Mouse (Mus musculus): Measurements from ENCODE around the gene Aaed1. TPM values are rescaled to one million over a fixed set of nuclear protein-coding genes. Genes with fewer than 3 reads are reported as not detected.

The Aaed1 gene
- polyA plus RNA-seq, 1 experiment from 2014 or later: 60.9 TPM

DNA sequence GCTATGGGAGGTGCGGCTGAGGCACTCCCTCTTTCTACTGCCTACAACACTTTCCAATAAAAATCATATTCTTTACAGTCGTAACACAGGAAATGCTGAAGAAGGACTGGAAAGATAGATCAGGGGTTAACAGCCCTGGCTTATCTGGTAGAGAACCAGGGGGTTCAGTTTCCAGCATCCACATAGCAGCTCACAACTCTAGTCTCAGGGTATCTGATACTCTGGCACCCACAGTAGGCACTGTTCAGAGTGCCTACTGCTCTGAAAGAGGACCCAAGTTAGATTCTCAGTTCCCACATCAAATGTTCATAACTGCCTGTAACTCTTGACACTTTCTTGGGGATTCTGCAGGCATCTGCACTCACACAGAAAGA lies 393 bp upstream of the Aaed1 start:
- peak overlapping the region; percentile 64 for H3K27ac ChIP-seq (ENCODE audit: low read length)
- peak; percentile 47; the same call in 1 of the 2 replicates for ATAC-seq (ENCODE audit: low read depth)
- peaks cover 25% of the 10 kb centered on the region for H3K4me1 ChIP-seq (replicated peaks; ENCODE audit: control insufficient read depth, insufficient read depth, low read length)
- peak overlapping the region; percentile 61 for H3K9ac ChIP-seq (ENCODE audit: low read length)
- no peaks in the 10 kb centered on the region for H3K27me3 ChIP-seq (ENCODE audit: control insufficient read depth, insufficient read depth, low read depth, low read length)
- 0% methylated on average over 2 of the region's 2 CpGs for WGBS
- peak overlapping the region; percentile 82 for H3K4me3 ChIP-seq (ENCODE audit: low read length)
- H3K36me3 ChIP-seq (ENCODE audit: control insufficient read depth, insufficient read depth, low read length): no peaks in the 10 kb centered on the region; the same call in 1 of the 2 replicates
- H3K4me2 ChIP-seq (ENCODE audit: low read depth, low read length): peak overlapping the region; percentile 76
- no peaks in the 10 kb centered on the region for H3K9me3 ChIP-seq (ENCODE audit: control insufficient read depth, low read length)

DNA sequence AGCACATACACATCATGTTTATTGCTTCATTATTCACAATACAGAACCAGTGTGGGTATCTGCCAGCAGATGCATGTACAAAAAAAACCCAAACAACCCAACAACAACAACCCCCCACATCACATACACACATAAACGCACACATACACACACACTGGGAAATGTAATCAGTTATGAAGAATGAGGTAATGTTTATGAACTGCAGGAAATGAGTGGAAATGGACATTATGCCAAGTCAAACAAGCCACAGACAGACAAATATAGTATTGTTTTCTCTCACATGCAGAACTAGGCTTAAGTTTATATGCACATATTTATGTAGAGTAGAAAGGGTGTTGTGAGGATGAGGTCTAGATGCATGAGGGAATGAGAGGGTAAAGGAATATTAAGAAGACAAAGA lies 1.2 kb downstream of the Aaed1 start:
- Histone ChIP-seq H3K9ac (ENCODE audit: low read length) (peak overlapping the region; percentile 31; the same call in 1 of the 2 replicates), H3K4me2 (ENCODE audit: low read depth, low read length) (peak overlapping the region; percentile 76), H3K9me3 (ENCODE audit: control insufficient read depth, low read length) (no peaks in the 10 kb centered on the region), H3K4me3 (ENCODE audit: low read length) (peak overlapping the region; percentile 82), H3K27ac (ENCODE audit: low read length) (peak overlapping the region; percentile 97), H3K4me1 (replicated peaks; ENCODE audit: control insufficient read depth, insufficient read depth, low read length) (peaks cover 25% of the 10 kb centered on the region), H3K27me3 (ENCODE audit: control insufficient read depth, insufficient read depth, low read depth, low read length) (no peaks in the 10 kb centered on the region), H3K36me3 (ENCODE audit: control insufficient read depth, insufficient read depth, low read length) (peaks cover 7% of the 10 kb centered on the region)
- WGBS: 13% methylated on average over 1 of the region's 1 CpGs
- ATAC-seq (ENCODE audit: low read depth): no peak

GRCm38 (mm10) chr13:64310585-64310984 lies 1.9 kb downstream of the Aaed1 start:
- H3K4me2 ChIP-seq (ENCODE audit: low read depth, low read length): peak overlapping the region; percentile 76
- 21% methylated on average over 6 of the region's 6 CpGs for WGBS
- no peak for ATAC-seq (ENCODE audit: low read depth)
- peaks cover 7% of the 10 kb centered on the region for H3K36me3 ChIP-seq (ENCODE audit: control insufficient read depth, insufficient read depth, low read length)
- peaks cover 25% of the 10 kb centered on the region for H3K4me1 ChIP-seq (replicated peaks; ENCODE audit: control insufficient read depth, insufficient read depth, low read length)
- no peak overlapping the region for H3K9ac ChIP-seq (ENCODE audit: low read length)
- no peaks in the 10 kb centered on the region for H3K27me3 ChIP-seq (ENCODE audit: control insufficient read depth, insufficient read depth, low read depth, low read length)
- peak overlapping the region; percentile 97 for H3K27ac ChIP-seq (ENCODE audit: low read length)
- H3K9me3 ChIP-seq (ENCODE audit: control insufficient read depth, low read length): no peaks in the 10 kb centered on the region
- H3K4me3 ChIP-seq (ENCODE audit: low read length): peak overlapping the region; percentile 5; the same call in 1 of the 2 replicates

DNA sequence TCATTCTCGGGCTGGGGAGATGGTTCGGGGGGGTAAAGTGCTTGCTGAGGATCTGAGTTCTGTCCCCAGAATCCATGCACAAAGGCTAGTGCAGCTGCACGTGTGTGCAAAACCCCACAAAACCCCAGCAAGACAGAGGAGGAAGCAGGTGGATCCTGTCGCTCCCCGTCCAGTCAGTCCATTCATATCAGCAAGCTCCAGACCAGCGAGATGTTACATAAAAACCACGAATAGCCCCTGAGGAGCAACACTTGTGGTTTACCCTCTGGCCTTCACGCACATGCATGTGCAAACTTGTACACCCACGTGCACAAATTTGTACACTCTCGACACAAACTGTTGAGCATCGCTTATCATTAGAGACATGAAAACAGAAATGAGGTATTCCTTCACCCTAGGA lies 2.7 kb downstream of the Aaed1 start:
- H3K4me3 ChIP-seq (ENCODE audit: low read length): no peak overlapping the region
- H3K4me2 ChIP-seq (ENCODE audit: low read depth, low read length): no peak overlapping the region
- H3K27me3 ChIP-seq (ENCODE audit: control insufficient read depth, insufficient read depth, low read depth, low read length): no peaks in the 10 kb centered on the region
- 52% methylated on average over 11 of the region's 11 CpGs for WGBS
- ATAC-seq (ENCODE audit: low read depth): no peak
- H3K36me3 ChIP-seq (ENCODE audit: control insufficient read depth, insufficient read depth, low read length): peaks cover 10% of the 10 kb centered on the region
- H3K4me1 ChIP-seq (replicated peaks; ENCODE audit: control insufficient read depth, insufficient read depth, low read length): peaks cover 25% of the 10 kb centered on the region
- no peak overlapping the region for H3K9ac ChIP-seq (ENCODE audit: low read length)
- H3K27ac ChIP-seq (ENCODE audit: low read length): no peak overlapping the region
- no peaks in the 10 kb centered on the region for H3K9me3 ChIP-seq (ENCODE audit: control insufficient read depth, low read length)

GRCm38 (mm10) chr13:64309036-64309435 lies 3.5 kb downstream of the Aaed1 start:
- no peak for ATAC-seq (ENCODE audit: low read depth)
- peaks cover 25% of the 10 kb centered on the region for H3K4me1 ChIP-seq (replicated peaks; ENCODE audit: control insufficient read depth, insufficient read depth, low read length)
- H3K4me3 ChIP-seq (ENCODE audit: low read length): no peak overlapping the region
- H3K9me3 ChIP-seq (ENCODE audit: control insufficient read depth, low read length): no peaks in the 10 kb centered on the region
- H3K4me2 ChIP-seq (ENCODE audit: low read depth, low read length): no peak overlapping the region
- H3K27me3 ChIP-seq (ENCODE audit: control insufficient read depth, insufficient read depth, low read depth, low read length): no peaks in the 10 kb centered on the region
- no peak overlapping the region for H3K27ac ChIP-seq (ENCODE audit: low read length)
- peaks cover 12% of the 10 kb centered on the region for H3K36me3 ChIP-seq (ENCODE audit: control insufficient read depth, insufficient read depth, low read length)
- 43% methylated on average over 5 of the region's 5 CpGs for WGBS
- no peak overlapping the region for H3K9ac ChIP-seq (ENCODE audit: low read length)

DNA sequence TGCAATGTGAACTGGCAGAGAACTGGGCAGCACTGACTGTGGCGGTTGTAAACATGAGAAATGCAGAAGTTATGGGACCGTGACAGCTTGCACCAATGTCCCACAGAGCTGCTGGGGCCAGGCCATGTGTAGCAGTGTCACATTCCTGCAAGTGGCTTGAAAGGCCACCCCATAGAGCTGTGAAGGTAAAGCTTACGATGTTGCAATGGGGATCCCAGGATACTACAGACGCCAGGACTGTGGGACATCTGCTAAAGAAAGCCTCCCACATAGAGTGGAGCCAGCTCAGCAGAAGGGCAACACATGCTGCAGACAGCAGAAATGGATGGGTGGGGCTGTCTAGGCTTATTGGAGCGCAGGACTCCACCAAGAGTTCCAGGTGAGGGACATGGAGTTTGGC lies 5.0 kb downstream of the Aaed1 start:
- Histone ChIP-seq H3K36me3 (ENCODE audit: control insufficient read depth, insufficient read depth, low read length) (peaks cover 15% of the 10 kb centered on the region), H3K27me3 (ENCODE audit: control insufficient read depth, insufficient read depth, low read depth, low read length) (no peaks in the 10 kb centered on the region), H3K9me3 (ENCODE audit: control insufficient read depth, low read length) (no peaks in the 10 kb centered on the region), H3K4me2 (ENCODE audit: low read depth, low read length) (no peak overlapping the region), H3K4me3 (ENCODE audit: low read length) (no peak overlapping the region), H3K27ac (ENCODE audit: low read length) (no peak overlapping the region), H3K4me1 (replicated peaks; ENCODE audit: control insufficient read depth, insufficient read depth, low read length) (peaks cover 21% of the 10 kb centered on the region), H3K9ac (ENCODE audit: low read length) (no peak overlapping the region)
- 86% methylated on average over 5 of the region's 5 CpGs for WGBS
- ATAC-seq (ENCODE audit: low read depth): no peak

DNA sequence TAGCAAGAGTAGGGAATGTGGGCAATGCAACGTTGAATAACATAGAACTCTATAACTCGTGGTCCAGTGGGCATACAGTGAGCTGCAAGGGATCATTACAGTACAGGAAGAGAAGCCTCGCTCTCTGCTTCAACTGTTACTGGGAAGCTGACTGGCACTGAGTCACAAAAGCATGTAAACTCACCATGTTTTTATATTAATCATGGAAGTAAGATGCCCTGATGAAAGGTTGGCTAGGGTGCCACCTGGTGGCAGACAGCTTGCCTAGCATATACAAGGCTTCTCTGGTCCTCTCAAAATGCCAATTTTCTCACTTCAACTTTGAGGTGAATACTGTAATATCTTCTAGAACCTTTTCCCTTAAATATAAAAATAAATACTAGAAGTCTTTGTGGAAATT lies 6.4 kb downstream of the Aaed1 start:
- no peaks in the 10 kb centered on the region for H3K9me3 ChIP-seq (ENCODE audit: control insufficient read depth, low read length)
- no peak overlapping the region for H3K4me3 ChIP-seq (ENCODE audit: low read length)
- 60% methylated on average over 3 of the region's 3 CpGs for WGBS
- H3K27ac ChIP-seq (ENCODE audit: low read length): no peak overlapping the region
- peak; percentile 19; the same call in 1 of the 2 replicates for ATAC-seq (ENCODE audit: low read depth)
- H3K4me2 ChIP-seq (ENCODE audit: low read depth, low read length): no peak overlapping the region
- no peaks in the 10 kb centered on the region for H3K27me3 ChIP-seq (ENCODE audit: control insufficient read depth, insufficient read depth, low read depth, low read length)
- H3K9ac ChIP-seq (ENCODE audit: low read length): no peak overlapping the region
- peaks cover 15% of the 10 kb centered on the region for H3K36me3 ChIP-seq (ENCODE audit: control insufficient read depth, insufficient read depth, low read length)
- H3K4me1 ChIP-seq (replicated peaks; ENCODE audit: control insufficient read depth, insufficient read depth, low read length): peaks cover 16% of the 10 kb centered on the region

DNA sequence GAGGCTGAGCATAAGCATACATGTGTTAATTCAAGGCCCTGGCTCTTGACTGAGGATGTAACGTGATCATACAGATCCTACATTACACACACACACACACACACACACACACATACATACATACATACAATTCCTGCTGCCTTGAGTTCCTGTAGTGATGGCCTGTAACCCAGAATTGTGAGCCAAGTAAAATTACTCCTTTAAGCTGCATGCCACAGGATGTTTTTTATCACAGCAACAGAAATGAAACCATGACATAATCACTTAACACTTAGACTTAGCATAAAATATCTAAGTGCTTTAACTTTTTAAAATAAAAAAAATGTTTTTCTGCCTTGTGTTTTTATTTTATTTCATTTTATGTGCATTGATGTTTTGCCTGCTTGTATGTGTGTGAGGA lies 13.4 kb downstream of the Aaed1 start:
- no peak overlapping the region for H3K9ac ChIP-seq (ENCODE audit: low read length)
- H3K4me2 ChIP-seq (ENCODE audit: low read depth, low read length): no peak overlapping the region
- H3K4me1 ChIP-seq (replicated peaks; ENCODE audit: control insufficient read depth, insufficient read depth, low read length): peaks cover 3% of the 10 kb centered on the region; the same call in 1 of the 2 replicates
- no peak overlapping the region for H3K4me3 ChIP-seq (ENCODE audit: low read length)
- no peak overlapping the region for H3K27ac ChIP-seq (ENCODE audit: low read length)
- WGBS: 100% methylated on average over 1 of the region's 1 CpGs
- H3K27me3 ChIP-seq (ENCODE audit: control insufficient read depth, insufficient read depth, low read depth, low read length): no peaks in the 10 kb centered on the region
- no peaks in the 10 kb centered on the region for H3K9me3 ChIP-seq (ENCODE audit: control insufficient read depth, low read length)
- no peak for ATAC-seq (ENCODE audit: low read depth)
- peaks cover 4% of the 10 kb centered on the region; the same call in 1 of the 2 replicates for H3K36me3 ChIP-seq (ENCODE audit: control insufficient read depth, insufficient read depth, low read length)

DNA sequence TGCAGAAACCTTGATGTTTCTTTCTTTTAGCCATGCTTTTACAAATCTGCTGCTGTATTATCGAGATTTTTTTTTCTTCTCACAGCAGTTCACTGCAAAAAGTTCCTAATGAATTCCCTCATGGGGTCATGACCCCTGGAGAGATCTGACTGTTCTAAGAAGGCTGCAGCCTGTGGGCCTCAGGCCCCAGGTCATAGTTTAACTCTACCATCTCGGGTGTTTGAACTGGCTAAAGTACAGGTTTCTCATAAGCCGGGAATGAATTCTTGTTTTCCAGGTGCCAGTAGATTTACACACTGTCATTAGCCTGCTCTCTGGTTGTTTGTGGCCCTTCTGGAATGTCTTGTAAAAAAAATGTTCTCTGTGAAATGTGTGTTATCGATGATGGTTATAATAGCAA lies 25.7 kb downstream of the Aaed1 start:
- no peak overlapping the region for H3K4me2 ChIP-seq (ENCODE audit: low read depth, low read length)
- H3K4me1 ChIP-seq (replicated peaks; ENCODE audit: control insufficient read depth, insufficient read depth, low read length): no peaks in the 10 kb centered on the region; the same call in 1 of the 2 replicates
- H3K36me3 ChIP-seq (ENCODE audit: control insufficient read depth, insufficient read depth, low read length): peaks cover 6% of the 10 kb centered on the region; the same call in 1 of the 2 replicates
- ATAC-seq (ENCODE audit: low read depth): no peak
- H3K9ac ChIP-seq (ENCODE audit: low read length): no peak overlapping the region
- H3K27ac ChIP-seq (ENCODE audit: low read length): no peak overlapping the region
- H3K4me3 ChIP-seq (ENCODE audit: low read length): no peak overlapping the region
- no peaks in the 10 kb centered on the region for H3K27me3 ChIP-seq (ENCODE audit: control insufficient read depth, insufficient read depth, low read depth, low read length)
- H3K9me3 ChIP-seq (ENCODE audit: control insufficient read depth, low read length): 0 out of 2 replicates have a peak, but pooled peaks cover 3% of the 10 kb centered on the region
- WGBS: 29% methylated on average over 4 of the region's 4 CpGs

GRCm38 (mm10) chr13:64286321-64286720 lies 26.2 kb downstream of the Aaed1 start:
- H3K27me3 ChIP-seq (ENCODE audit: control insufficient read depth, insufficient read depth, low read depth, low read length): no peaks in the 10 kb centered on the region
- H3K4me1 ChIP-seq (replicated peaks; ENCODE audit: control insufficient read depth, insufficient read depth, low read length): no peaks in the 10 kb centered on the region; the same call in 1 of the 2 replicates
- H3K9me3 ChIP-seq (ENCODE audit: control insufficient read depth, low read length): 0 out of 2 replicates have a peak, but pooled peaks cover 3% of the 10 kb centered on the region
- peaks cover 3% of the 10 kb centered on the region; the same call in 1 of the 2 replicates for H3K36me3 ChIP-seq (ENCODE audit: control insufficient read depth, insufficient read depth, low read length)
- H3K4me3 ChIP-seq (ENCODE audit: low read length): no peak overlapping the region
- no peak overlapping the region for H3K27ac ChIP-seq (ENCODE audit: low read length)
- ATAC-seq (ENCODE audit: low read depth): no peak
- no peak overlapping the region for H3K4me2 ChIP-seq (ENCODE audit: low read depth, low read length)
- H3K9ac ChIP-seq (ENCODE audit: low read length): no peak overlapping the region
- 65% methylated on average over 4 of the region's 4 CpGs for WGBS

All from lung, embryonic 16.5 days (tissue).